Mouse (Mus musculus) activated CD4-positive, CD25-positive, alpha-beta regulatory T cell, adult 4 months (primary cell): ENCODE data around the gene Lsm6. TPM values are rescaled to one million over a fixed set of nuclear protein-coding genes. Genes with fewer than 3 reads are reported as not detected.

Experiments used
- ATAC-seq: one replicate; pipeline ENCODE4 v1.8.0; 2017
- polyA plus RNA-seq, 2 experiments: library from polyadenylated mRNA; unstranded; fragments of 100-300 nt; shearing (Covaris generic); gene quantifications; one replicate each; pipeline ENCODE4 v1.2.1; 2017

Lsm6 gene
- 100 to 1,000 TPM; 150 to 172 TPM for polyA plus RNA-seq

DNA sequence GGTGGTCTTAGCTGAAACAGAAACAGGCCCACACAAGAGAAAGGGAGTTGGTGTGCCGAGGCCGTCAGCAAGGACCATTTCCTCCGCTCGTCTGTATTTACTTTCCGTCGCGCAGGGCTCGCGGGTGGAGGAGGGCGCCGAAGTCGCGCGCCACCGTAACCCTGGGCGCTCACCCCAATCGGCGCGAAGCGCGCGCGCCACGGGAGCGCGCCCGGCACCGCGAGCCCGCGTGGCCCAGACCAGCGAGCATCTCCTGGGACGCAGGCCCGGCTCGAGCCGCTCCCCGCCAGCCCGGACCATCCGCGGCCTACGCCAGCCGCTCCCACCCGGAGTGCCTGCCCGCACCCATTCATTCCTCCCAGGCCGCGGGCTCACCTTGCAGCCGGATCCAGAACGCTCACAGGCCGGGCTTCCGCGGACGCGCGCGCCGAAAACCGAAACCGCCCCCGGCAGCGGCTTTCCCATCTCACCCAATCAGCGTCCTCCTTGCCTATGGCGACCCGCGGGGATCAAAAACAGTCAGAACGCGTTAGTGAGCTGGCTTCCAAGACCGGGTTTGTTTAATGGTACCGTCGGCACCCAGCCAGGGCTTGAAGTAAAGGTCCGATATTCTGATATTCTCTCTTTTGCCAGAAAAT, at the start of gene Lsm6:
TSS of gene Lsm6 (minus strand) at position 468 of the 638 bp plus-strand sequence.
- peak; percentile 80 for ATAC-seq

DNA sequence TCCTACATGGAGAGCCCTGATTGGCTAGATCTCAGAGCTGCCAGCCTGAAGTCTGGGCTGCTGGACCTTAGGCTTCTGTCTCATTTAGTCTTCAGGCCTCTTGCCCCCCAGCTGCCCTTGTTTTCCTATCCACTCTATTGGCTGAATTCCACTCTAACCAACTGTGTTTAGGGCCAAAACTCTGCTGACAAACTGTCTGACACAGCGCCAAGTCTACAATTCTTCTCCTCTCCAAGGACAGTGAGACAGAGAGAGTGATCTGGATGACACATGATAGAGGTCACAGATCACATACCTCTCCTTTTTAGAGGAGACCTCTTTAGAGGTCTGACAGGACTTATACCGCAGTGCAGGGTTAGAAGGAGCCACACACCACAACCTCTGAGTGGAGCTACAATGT, 46.1 kb upstream of the Lsm6 start:
- ATAC-seq: no peak

DNA sequence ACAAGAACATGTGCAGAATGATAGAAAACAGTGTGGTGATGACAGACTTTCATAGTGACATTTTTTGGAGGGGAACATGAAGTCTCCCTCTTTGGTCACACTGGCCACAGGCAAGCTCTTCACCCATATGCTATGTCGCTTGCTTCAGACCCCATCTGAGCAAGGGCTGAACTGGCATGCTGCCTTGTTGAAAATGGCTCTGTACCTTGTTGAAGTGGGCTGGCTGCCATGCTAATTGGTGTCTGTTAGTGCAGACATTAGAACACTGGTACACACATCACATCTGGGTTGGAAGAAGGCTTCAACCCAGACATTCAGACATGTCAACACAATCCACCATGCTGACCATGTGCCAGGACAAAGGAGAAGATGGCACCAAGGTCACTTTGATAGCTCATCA, 42.1 kb upstream of the Lsm6 start:
- ATAC-seq: no peak

DNA sequence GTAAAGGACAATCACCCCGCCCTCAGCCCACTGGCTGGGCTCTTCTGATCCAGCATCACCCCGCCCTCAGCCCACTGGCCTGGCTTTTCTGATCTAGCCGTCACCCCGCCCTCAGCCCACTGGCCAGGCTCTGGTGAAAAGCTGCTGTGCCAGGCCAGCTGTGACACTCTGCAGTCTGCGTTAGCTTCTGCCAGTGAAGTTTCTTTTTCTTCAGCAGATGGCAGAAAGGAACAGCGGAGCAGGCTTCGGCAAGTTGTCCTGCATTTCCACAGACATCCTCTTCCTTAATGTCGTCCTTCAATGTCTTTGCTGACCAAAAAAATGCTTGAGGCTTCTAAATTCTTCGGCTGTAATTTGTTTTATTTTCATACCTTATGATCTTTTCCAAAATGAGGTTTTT, 41.1 kb upstream of the Lsm6 start:
- ATAC-seq: no peak

DNA sequence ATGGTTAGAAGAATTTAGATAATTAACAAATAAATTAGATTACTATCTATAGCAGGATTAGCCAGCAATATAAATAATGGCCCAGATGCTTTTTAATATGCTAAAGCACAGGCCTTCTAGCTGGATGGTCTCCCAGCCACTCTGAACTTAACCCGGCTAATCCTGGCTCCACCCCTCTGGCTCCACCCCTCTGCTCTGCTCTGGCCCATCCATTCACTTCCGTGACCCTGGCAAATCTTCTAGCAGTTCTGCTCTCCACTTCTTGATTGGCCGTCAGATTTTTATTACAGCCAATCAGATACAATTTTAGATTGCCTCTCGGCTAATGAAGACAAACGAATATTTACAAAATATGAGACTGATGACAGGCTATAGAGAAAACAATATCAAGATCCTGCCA, 39.8 kb upstream of the Lsm6 start:
- no peak for ATAC-seq

DNA sequence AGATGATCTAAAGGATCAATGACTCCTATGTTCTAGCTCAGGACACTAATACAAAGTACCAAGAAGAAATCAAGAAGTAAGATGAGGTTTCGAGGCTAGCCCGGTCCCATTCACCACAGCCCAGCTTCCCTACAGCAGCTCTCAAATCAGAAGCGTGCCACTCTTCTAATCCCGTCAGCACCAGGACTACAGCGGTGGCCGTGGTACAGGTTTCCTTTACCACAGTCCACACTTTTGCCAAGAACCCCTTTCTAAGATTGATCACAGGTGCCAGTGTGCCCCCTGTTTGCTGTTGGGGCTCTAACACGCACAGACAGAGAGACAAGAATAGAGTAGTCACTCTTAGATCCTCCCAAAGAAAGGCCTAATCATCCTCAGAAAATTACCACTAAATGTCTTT, 36.5 kb upstream of the Lsm6 start:
- no peak for ATAC-seq

DNA sequence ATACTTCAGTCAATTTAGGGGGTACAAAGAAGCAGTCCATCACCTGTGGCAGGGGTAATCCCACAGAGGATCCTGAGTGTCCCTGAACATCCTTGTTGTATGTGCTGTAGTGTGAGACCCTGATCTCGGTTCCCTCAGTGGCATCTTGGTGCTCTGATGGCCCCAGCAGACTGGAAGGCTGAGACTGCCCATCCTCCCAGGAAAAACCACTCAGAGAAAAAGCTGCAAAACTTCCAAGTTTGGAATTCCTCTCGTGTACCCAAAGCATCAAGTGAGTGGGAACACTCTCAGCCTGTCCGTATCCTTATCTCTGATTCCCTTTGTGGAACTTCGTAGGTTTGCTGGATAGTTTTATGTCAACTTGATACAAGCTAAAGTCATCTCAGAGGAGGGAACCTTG, 31.3 kb upstream of the Lsm6 start:
- ATAC-seq: no peak

DNA sequence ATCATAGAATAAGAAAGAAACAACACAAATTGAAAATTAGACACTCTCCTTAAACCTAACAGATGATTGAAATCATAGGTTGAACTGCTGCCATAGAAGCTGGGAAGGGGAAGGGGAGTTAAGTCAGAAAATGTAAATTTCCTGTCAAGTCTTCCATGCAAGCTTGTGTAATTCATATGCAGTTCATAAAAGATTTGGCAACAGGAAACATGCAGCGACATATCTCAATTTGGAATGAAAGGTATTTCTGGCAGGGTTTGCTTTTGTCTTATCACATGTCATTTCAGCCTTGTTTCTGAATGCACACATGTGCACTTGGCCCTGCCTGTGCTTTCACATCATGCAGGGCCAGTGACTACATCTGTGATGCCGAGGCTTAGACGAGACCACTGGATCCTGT, 26.3 kb upstream of the Lsm6 start:
- no peak for ATAC-seq

DNA sequence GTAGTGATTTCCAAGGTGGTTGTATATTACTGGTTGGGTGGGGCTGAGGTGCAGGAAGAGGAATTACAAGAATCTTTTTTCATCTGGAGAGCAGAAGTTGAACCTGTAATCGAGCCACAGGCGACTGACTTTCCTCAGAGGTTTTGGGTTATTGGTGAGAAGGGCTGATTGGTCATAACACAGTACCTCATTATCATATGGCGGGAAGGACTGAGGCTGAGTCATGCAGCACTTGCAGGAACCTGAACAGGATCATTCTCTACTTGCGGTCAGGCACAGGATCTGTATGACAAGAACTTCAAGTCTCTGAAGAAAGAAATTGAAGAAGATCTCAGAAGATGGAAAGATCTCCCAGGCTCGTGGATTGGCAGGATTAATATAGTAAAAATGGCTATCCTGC, 23.6 kb upstream of the Lsm6 start:
- no peak for ATAC-seq

DNA sequence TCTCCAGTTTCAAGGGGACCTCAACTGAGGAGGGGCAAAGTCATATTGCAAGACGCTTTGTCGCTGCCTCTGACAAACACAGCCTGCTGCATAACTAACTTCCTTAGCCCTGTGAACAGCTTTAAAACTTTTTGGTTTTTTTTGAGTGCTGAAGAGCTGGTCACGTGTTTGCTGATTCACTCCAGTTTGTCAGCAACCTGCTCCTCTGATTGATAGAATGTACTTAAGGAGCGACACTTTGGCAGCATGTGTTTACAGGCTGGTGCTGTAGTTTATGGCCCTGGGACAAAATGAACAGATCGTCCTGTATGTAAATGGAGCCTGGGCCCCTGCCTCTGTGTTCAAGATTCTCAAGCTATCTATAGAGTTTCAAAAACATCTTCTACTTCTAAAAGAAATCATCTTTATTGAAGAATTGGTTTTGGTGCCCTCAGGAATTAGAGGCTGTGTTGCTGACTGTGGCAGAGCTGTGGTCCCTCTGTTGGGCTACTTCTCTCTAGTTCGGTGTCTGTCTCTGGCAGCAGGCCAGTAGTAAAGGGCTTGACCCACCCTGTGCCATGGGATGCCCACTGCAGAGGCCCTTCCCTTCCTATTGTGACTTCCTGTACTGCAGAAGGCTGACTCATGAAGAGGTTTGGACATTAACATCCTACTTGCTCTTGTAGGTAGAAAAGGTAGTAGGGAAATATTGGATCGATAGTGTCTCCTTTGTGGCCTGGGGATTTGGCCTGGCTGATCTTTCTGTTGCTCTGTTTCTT, 17.9 kb upstream of the Lsm6 start:
- ATAC-seq: no peak

DNA sequence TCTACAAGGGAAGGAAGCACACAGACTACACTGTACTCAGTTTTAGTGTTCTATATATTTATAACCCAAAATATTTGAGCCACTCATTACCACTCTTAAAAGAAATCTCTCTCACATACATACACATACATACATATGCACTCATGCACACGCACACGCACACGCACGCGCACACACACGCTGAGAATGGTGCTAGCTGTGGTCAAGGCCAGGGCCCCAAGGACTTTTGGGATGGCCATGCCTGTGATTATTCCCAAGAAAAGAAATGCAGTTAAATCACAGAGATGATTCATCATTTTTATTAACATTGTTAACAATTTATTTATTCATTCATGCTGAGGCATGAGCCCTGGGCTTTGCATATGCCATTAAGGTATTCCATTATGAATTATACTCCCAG, 15.2 kb upstream of the Lsm6 start:
- no peak for ATAC-seq

DNA sequence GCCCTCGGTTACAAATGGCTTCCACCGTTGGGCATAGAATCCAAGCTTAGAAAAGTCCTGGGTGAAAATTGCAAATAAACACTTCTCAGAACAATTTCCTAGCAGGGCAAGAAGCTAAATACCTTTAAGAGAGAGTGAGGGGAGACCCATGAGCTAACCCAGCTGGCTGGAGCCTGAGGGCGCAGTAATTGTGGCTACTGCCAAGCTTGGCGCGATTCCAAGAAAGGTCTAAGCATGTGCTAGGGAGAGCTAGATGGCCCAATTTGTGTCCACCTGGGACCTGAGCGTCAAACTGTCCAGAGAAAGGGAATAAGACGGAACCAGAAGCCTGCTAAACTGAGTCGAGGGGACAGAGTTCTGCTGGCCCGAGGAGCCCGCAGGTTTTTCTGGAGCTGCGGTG, 7.5 kb upstream of the Lsm6 start:
- ATAC-seq: no peak

DNA sequence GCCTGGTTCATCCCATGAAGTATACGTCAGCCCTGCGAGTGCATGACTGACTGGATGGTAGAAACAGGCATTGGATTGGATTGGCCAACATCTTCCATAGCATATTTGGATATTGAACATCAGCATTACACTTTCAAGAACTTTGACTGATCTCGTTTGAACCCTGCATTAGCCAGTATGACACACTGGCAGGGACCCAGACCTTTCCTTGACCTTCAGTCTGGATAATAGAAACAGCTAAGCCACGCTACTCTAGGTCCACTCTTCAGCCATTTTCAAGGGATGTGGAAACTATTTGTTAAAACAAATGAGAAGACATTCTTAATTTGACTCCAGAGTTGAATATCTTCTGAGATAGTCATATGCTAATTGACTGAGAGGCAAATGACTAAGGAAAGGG, 3.6 kb upstream of the Lsm6 start:
- ATAC-seq: no peak

DNA sequence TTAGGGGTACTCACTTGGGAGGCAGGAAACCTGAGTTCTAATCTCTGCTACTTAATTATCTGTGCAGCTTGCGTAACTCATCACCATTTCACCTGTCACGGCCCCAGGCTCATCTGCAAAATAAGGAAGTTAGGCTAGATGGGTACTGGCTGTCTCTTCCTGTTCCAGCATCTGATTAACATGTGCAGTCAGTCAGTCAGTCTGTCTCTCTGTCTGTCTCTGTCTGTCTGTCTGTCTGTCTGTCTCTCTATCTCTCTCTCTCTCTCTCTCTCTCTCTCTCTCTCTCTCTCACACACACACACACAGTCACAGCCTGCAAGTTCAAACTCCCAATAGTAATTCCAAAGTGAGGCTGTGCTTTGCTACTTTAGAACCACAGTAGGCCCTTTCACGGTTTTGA, 967 bp downstream of the Lsm6 start:
- peak; percentile 56 for ATAC-seq

DNA sequence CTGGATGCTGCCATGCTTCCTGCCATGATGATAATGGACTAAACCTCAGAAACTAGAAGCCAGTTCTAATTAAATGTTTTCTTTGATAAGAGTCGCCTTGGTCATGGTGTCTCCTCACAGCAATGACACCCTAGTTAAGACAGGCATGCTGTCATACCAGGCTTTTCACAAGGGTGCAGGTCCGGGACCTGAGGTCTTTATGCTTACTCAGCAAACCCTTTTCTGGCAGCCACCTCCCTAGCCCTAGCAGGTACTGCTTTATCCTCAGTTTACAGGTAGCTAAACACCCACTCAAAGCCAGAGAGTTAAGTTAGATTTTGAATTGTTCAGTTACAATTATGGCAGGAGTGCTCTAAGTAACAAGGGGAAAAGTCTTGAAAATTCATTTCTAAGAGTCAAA, 6.2 kb downstream of the Lsm6 start:
- no peak for ATAC-seq

DNA sequence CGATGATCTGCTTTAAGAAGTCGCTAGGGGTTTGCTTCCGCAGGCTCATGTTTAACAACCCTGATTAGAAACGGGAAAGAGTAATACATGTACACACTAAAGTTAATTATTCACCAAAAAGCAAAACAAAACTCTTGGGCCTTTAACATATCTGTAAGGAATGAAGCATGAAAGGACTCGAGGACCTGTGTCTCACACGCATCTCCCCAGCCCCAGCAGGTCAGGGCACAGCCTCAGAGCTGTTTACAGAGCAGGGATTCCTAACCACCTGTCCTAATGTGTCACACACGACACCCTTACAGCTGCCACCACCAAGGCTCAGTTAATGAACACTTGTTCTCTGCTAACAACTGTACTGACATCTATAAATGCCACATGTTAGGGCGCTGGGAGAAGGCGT, 7.9 kb downstream of the Lsm6 start:
- ATAC-seq: no peak

DNA sequence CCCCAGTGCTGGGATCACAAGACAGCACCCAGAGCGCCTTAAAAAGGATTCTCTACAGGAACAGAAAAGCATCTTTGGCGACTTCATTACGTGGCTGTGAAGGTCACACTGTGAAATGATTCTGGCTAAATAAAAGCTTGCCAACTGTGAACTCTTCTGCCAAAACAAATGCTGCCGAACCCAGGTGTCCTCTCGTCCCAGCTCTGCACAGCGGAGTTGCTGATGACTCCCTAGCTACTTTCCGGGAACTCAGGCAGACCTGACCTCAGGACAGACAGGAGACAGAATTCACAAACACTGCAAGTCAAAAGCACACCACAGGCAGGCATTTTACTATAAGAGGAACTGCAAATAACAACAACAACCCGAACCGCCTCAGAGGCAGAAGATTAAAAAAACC, 8.5 kb downstream of the Lsm6 start:
- ATAC-seq: no peak

DNA sequence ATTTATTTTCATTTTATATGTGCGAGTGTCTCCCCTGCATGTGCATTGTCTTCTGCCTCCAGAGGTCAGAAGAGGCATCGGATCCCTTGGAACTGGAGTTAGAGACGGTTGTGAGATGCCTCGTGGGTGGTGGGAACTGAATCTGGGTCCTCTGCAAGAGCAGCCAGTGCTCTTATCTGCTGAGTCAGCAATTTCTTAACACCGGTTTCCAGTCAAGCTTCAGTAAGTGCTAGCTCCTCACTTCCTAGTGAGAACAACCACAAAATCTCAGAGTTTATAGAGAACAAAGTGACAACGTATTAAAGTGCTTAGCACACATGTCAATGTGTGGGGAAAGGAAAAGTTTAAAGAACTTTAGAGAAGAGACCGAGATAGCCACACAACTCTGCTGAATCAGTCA, 9.2 kb downstream of the Lsm6 start:
- ATAC-seq: no peak

DNA sequence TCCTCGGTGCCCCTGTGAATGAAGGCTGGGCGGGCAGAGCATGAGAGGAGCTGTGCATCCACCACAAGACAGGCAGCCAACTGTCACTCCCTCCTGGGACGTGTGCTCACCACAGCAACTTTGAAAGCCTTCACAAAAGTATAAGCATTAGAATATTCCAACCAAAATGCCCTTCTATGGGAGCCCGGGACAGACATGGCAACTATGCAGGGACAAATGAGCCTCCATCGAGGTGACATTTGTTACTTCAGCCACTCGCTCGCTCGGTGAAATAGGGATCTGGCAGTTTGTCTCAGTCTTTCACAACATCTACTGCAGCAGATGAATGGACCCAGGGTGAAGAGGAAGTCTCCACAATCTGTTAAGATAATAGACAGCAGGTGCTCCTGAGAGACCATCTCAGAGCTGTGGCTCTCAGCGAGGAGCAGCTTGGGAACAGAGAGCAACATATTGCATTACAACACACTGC, 10.7 kb downstream of the Lsm6 start:
- ATAC-seq: no peak

DNA sequence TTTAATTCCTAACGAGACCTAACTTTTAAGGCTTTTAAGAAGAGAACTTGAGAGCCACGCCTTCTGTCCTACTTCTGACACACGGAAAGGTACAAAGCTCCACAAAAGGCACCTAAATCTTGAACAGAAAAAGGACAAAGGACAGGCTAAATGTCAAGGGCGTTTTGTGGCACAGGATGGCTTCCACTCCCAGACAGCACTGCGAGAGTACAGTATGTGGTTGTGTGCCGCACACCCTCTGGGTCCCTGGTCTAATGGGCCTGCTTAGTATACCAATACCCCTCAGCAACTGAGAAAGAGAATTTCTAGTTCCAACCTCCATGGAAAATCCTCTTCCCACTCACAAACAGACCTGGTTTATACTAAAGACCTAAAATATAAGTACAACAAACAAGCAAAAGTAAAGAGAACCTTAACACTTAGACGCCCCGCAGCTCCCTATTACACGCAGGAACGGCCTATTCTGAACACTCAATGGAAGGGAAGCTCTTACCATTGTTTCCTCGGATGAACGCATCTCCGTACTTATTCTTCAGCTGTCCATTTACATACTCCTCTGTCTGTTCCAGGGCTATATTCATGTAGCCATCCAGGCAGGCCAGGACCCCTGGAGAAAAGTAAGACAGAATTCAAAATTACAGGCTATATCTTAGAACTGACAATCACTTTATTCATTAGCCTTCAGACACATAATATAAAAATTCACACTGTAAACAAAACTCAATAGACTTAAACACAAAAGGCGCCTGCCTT, 11.3 kb downstream of the Lsm6 start:
- no peak for ATAC-seq

DNA sequence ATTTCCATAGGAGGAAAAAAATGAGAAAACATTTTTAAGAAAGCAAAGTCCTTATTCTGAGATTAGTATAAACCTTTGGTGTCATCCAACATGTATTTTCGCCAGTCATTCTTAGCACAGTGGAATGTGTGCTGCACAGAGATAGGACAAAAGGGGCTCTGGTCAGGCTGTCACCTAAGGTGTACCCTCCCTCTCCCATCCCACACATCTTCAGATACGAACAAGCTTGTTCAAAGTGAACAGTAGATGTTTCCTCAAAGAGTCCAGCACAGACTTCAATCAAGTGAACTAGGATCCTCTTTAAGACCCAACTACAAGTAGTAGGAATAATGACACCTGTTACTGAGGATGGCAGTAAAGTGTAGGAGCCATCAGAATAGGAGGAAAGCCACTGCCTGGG, 12.1 kb downstream of the Lsm6 start:
- ATAC-seq: no peak

DNA sequence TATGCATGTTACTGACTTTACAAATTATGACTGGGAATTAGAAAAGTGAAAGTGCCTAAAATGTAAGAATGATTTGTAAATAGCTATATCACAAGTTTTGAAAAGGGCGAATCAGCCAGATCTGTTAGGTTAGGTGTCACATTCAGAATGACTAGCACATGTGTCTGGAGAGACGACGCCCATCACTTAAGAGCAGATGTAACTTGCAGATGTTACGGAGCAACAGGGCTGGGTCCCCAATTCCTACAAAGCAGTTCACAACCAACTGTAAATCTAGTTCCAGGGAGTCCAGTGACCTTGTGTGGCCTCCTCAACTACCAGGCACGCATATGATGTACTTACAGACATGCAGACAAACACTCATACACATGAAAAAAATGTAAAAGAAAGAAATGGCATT, 12.5 kb downstream of the Lsm6 start:
- no peak for ATAC-seq

DNA sequence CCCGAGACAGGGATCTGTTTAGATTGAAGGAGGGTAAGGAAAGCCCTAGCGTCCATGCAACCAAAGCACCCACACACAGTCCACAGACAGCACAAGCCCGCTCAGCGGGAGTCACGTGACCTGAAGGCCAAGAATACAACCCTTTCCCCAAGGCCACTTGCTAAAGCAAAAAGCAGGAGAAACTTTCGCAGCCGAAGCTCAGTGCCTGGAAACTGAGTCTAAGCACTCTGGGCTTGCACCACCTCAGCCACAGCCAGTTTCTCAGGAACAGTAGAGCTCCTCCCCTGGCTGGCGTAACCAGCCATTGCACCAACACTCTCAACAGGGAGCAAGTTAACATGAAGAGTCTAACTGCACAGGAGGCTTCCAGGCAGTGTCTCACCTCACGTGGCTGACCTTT, 13.7 kb downstream of the Lsm6 start:
- ATAC-seq: no peak

DNA sequence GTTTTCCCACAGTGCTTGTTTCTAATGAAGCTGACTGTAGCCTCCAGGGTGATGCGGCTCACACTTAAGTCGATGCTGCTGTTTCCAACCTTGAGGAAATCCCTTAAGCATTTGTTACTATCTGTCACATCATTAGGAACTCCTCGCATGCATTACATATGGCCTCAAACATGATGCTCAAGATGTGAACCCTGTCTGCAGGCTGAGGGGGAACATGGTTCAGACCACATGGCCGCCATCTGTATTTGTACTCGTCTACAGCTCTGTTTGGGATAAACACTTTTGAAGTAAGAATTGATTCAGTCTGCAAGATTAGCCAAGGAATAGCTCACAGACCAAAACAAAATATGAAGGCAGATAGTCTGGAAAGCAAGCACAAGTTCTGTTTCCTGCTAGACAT, 14.9 kb downstream of the Lsm6 start:
- no peak for ATAC-seq
